Mouse (Mus musculus) erythroblast, adult 5-6 weeks (primary cell): ENCODE results near the gene Lhx1. TPM values are rescaled to one million over a fixed set of nuclear protein-coding genes. Genes with fewer than 3 reads are reported as not detected.

Source experiments
- ATAC-seq: replicated peaks from 2 replicates; pipeline ENCODE4 v1.8.0; 2016; ENCODE audit warnings: moderate number of reproducible peaks, mild to moderate bottlenecking, moderate TSS enrichment, inconsistent platforms; ENCODE audit not compliant: poor library complexity, low FRiP score, severe bottlenecking
- total RNA-seq, 2 experiments: library from RNA; stranded (forward) in 1 of 2; stranded (reverse) in 1 of 2; fragments of 150-400 nt in 1 of 2; fragments of 200-764, 138-1000 nt in 1 of 2; gene quantifications; 2 replicates each; pipeline versions ENCODE4 v1.2.3 to v1.2.4; 2015 to 2017; ENCODE audit warnings: low replicate concordance in 2 of 2

The Lhx1 gene
- total RNA-seq, 2 experiments from 2014 or later, result not detected

GRCm38 (mm10) chr11:84497944-84498343 lies 27.4 kb downstream of the Lhx1 start:
- no peak for ATAC-seq

- ATAC-seq, result no peak
These were observed 28.4 kb downstream of the Lhx1 start for GRCm38 (mm10) chr11:84496901-84497300.

- no peak for ATAC-seq
These were observed 29.6 kb downstream of the Lhx1 start for GRCm38 (mm10) chr11:84495774-84496173.

- ATAC-seq, result no peak
These were observed 43.7 kb downstream of the Lhx1 start for GRCm38 (mm10) chr11:84481661-84482060.

GRCm38 (mm10) chr11:84480451-84480850 lies 44.9 kb downstream of the Lhx1 start:
- no peak for ATAC-seq

- ATAC-seq, result no peak
These were observed 48.7 kb downstream of the Lhx1 start for GRCm38 (mm10) chr11:84476641-84477040.

GRCm38 (mm10) chr11:84475991-84476390 lies 49.3 kb downstream of the Lhx1 start:
- no peak for ATAC-seq

GRCm38 (mm10) chr11:84473093-84473667 lies 52.2 kb downstream of the Lhx1 start:
- no peak for ATAC-seq

Other genes with a start within 250 kb of the Lhx1 start
- gene Aatf, start 12.0 kb downstream of the Lhx1 start, total RNA-seq (2015; ENCODE audit: low replicate concordance), result 13.4 and 20.6 TPM in 2 replicates
- 11.0 and 20.2 TPM in 2 replicates for gene Aatf, start 12.0 kb downstream of the Lhx1 start, total RNA-seq (2017; ENCODE audit: low replicate concordance)